Mouse (Mus musculus) G1E (cell line): ENCODE measurements around the gene Pofut2. TPM values are rescaled to one million over a fixed set of nuclear protein-coding genes. Genes with fewer than 3 reads are reported as not detected.

Experiments used
- ATAC-seq: 2 replicates; pipeline ENCODE4 v1.8.0; 2016; ENCODE audit warnings: mild to moderate bottlenecking; ENCODE audit not compliant: insufficient number of reproducible peaks, poor library complexity, low FRiP score, severe bottlenecking; ENCODE audit errors: extremely low read depth
- DNase-seq: peaks from one replicate; pipeline ENCODE4 v3.0.0; 2012; ENCODE audit warnings: low spot score
- H3K27me3 ChIP-seq: 2 replicates; pipeline ENCODE4 v1.6.1; 2012; ENCODE audit warnings: mild to moderate bottlenecking, low read length, inconsistent platforms; ENCODE audit not compliant: insufficient read depth
- H3K36me3 ChIP-seq: replicated peaks from 2 replicates; pipeline ENCODE3; 2012; ENCODE audit warnings: mild to moderate bottlenecking, inconsistent platforms
- H3K4me1 ChIP-seq: 2 replicates; pipeline ENCODE4 v1.6.1; 2012; ENCODE audit warnings: low read depth, low read length, inconsistent platforms, mixed read lengths; ENCODE audit not compliant: insufficient read depth
- H3K4me3 ChIP-seq: 2 replicates; pipeline ENCODE4 v1.5.1; 2012; ENCODE audit warnings: low read depth, mild to moderate bottlenecking, inconsistent platforms, low read length, moderate library complexity, mixed read lengths
- H3K9me3 ChIP-seq: replicated peaks from 2 replicates; pipeline ENCODE4 v1.6.1; 2012; ENCODE audit warnings: inconsistent platforms
- CTCF ChIP-seq: IDR thresholded peaks from 2 replicates; pipeline ENCODE4 v1.5.1; 2012; ENCODE audit warnings: low read depth, low read length, inconsistent platforms, mixed read lengths
- GATA1 ChIP-seq: IDR thresholded peaks from 2 replicates; pipeline ENCODE4 v1.6.1; 2012; ENCODE audit warnings: borderline replicate concordance, low read length, inconsistent platforms, mixed read lengths
- GATA2 ChIP-seq: IDR thresholded peaks from 2 replicates; pipeline ENCODE4 v1.6.1; 2012; ENCODE audit warnings: low read depth, low read length, inconsistent platforms, borderline replicate concordance
- POLR2AphosphoS5 ChIP-seq: IDR thresholded peaks from 2 replicates; pipeline ENCODE4 v1.6.1; 2012; ENCODE audit warnings: low read depth, low read length, inconsistent platforms; ENCODE audit not compliant: insufficient replicate concordance
- TAL1 ChIP-seq: conservative IDR thresholded peaks from 2 replicates; pipeline ENCODE4 v1.6.1; 2012; ENCODE audit warnings: low read depth, low read length, inconsistent platforms, mixed read lengths
- polyA plus RNA-seq: library from polyadenylated mRNA; stranded (reverse); fragments of >175 nt; gene quantifications from 2 replicates; pipeline ENCODE4 v1.2.3, GENCODE M21; 2012
- total RNA-seq, 2 experiments: library from RNA; stranded (forward) in 1 of 2; stranded (reverse) in 1 of 2; fragments of 200-1000 nt in 1 of 2; fragments of >200 nt in 1 of 2; fragmentation: Nextera tagmentation in 1 of 2; gene quantifications; 2 replicates each; pipeline ENCODE4 v1.2.3; 2014 to 2017

The Pofut2 gene
- total and polyA plus RNA-seq, 3 experiments = 17.6 to 55.7 (median 31.3) TPM

DNA sequence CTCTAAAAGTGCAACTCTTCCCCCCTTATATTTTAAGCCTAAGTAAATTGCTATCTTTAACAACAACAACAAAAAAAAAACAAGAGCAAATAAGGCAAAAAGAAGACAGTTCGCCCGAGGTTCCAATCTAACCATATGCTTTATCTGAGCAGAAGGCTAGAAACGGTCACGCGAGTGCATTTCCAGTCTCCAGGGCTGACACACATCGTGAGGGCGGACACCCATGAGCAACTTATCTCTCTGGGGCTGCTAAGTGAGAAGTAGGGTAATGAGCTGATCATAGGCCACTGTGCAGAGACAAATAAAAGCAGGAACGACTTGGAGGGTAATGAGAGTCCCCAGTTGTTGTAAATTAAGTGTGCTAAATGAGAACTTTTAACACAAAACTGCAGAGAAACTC lies 39.6 kb downstream of the Pofut2 start:
- no peak overlapping the region for H3K4me3 ChIP-seq
- H3K4me1 ChIP-seq = peaks cover 8% of the 10 kb centered on the region; the same call in 1 of the 2 replicates
- peaks cover 43% of the 10 kb centered on the region for H3K27me3 ChIP-seq
- H3K9me3 ChIP-seq = no peaks in the 10 kb centered on the region
- H3K36me3 ChIP-seq = no peaks in the 10 kb centered on the region
- DNase-seq = no peak
- TF ChIP-seq GATA1 (no peak), TAL1 (no peak), CTCF (no peak)
- ATAC-seq = no peak

DNA sequence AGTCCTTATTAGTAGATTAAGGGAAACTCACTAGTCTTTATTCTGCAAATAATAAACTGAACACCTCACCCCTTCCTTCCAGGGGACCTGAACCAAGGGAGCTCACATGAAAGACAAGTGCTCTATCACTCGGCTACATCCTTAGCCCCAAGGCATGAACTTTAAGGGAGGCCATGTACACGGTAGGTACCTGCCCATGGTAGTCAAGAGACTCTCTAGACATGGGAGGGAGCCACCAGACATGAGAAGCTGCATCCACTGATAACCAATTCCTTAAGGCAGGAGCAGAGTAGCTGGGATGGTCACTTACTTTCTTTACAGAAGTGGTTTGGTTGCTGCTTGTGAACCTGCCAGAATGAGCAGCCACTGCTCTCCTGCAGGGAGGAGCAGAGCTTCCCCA lies 40.2 kb downstream of the Pofut2 start:
- peaks cover 8% of the 10 kb centered on the region; the same call in 1 of the 2 replicates for H3K4me1 ChIP-seq
- no peak for DNase-seq
- TF ChIP-seq GATA2 (no peak), TAL1 (no peak), GATA1 (no peak), CTCF (no peak), POLR2AphosphoS5 (no peak)

DNA sequence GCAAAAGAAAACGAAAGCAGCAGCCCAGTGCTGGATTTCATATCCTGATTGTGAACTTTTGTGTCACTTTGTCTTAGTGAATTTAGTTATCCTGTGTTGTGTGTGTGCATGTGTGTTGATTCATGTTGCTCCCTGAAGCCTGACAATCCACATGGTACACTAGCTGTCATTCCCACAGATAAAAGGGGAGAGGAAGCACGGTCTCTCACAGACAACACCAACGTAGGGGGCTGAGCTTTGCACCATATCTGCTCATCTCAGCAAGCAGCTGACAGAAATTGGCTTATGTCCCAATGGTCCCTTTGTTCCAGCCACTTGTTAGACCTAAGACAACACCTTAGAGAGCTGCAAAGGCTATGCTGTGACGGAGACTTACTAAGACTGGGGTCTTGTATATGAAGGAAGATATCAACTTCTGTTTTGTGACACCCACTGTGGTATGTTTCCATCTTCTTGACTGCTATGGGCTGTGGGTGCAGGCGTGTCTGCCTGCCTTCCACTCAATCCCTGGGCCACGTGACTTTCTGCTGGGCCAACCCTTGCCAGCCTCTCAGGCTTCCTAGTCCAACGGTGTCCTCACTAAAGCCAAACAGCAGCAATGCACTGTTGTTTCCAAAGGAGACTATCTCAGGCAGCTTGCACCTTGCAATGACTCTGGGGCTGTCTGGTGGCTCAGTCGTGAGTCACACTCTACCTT lies 41.4 kb downstream of the Pofut2 start:
- no peak for DNase-seq
- no peak for TF ChIP-seq CTCF
- TF ChIP-seq POLR2AphosphoS5 = no peak
- TF ChIP-seq GATA1 = no peak
- TF ChIP-seq GATA2 = no peak
- TF ChIP-seq TAL1 = no peak
- H3K4me1 ChIP-seq = peaks cover 8% of the 10 kb centered on the region; the same call in 1 of the 2 replicates
- H3K27me3 ChIP-seq = peaks cover 39% of the 10 kb centered on the region
- H3K4me3 ChIP-seq = no peak overlapping the region
- no peak for ATAC-seq
- no peaks in the 10 kb centered on the region for H3K9me3 ChIP-seq
- H3K36me3 ChIP-seq = no peaks in the 10 kb centered on the region

More for the DNA sequence above, 40.2 kb downstream of the Pofut2 start:
- ATAC-seq = no peak
- H3K4me3 ChIP-seq = no peak overlapping the region
- peaks cover 45% of the 10 kb centered on the region for H3K27me3 ChIP-seq
- H3K9me3 ChIP-seq = no peaks in the 10 kb centered on the region
- no peaks in the 10 kb centered on the region for H3K36me3 ChIP-seq

DNA sequence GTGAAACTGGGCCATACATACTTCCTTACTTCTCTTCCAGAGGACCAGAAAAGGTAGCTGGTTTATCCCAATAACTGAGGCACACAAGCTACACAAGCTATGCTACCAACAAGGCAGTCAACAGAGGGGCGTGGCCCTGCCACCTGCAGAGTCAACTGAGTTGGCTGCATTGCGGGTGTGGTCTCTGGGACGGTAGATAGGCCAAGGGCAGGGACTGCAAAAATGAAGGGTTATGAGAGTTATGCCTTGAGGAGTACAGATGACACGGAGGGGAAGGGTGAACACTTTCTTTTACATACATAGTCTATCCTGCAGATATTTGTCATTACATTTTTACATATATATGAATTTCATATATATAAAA lies 41.9 kb downstream of the Pofut2 start:
- H3K9me3 ChIP-seq = no peaks in the 10 kb centered on the region
- no peaks in the 10 kb centered on the region for H3K36me3 ChIP-seq
- H3K4me3 ChIP-seq = no peak overlapping the region
- peaks cover 40% of the 10 kb centered on the region for H3K27me3 ChIP-seq
- ATAC-seq = no peak
- H3K4me1 ChIP-seq = peaks cover 8% of the 10 kb centered on the region; the same call in 1 of the 2 replicates
- no peak for DNase-seq
- TF ChIP-seq CTCF = no peak
- no peak for TF ChIP-seq GATA1
- TF ChIP-seq TAL1 = no peak
- no peak for TF ChIP-seq POLR2AphosphoS5
- TF ChIP-seq GATA2 = no peak

DNA sequence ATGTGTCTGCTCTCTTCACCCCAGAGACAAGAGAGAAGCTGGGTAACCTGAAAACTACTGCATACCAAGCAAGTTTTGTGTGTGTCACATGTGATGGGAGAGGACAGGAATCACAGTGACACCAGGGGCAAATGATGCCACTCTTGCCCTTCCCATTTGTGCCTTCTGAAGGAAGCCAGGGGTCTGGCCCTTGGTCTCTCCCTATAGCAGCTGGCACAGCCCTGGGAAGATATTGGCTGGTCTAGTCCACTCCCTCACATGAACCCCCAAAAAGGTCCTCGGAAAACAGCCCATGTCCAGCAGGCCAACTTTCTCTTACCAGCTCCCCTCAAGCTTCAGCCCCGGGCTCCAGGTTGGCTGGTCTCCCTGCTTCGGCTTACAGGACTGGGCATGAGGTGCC lies 45.3 kb downstream of the Pofut2 start:
- H3K9me3 ChIP-seq = no peaks in the 10 kb centered on the region
- H3K36me3 ChIP-seq = no peaks in the 10 kb centered on the region
- H3K4me3 ChIP-seq = no peak overlapping the region
- H3K27me3 ChIP-seq = peaks cover 34% of the 10 kb centered on the region
- no peak for DNase-seq
- peaks cover 8% of the 10 kb centered on the region; the same call in 1 of the 2 replicates for H3K4me1 ChIP-seq
- TF ChIP-seq CTCF (no peak), POLR2AphosphoS5 (no peak), TAL1 (no peak), GATA1 (no peak), GATA2 (no peak)
- no peak for ATAC-seq

DNA sequence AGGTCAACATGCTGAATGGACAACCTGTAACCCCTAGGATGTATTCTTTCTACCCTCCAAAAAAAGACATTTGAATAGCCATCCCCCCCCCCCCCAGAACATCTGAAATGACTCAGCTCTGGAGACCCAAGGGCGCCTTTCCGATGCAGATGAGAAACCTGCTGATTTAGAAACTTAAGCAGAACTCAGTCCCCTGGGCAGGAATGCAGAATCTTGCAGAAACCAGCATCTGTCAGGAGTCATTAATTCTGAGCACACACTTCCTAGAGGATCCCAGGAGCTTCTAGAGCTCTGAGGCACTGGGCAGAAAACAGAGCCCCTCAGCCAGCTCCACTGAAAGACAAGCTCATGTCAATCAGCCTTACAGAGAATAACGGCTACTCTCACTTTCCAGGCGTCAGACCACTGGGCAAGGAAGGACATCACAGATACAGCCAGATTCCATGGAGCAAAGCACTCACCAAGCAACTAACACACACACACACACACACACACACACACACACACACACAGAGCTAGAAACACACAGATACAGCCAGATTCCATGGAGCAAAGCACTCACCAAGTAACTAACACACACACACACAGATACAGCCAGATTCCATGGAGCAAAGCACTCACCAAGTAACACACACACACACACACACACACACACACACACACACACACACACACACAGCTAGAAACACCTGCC lies 46.0 kb downstream of the Pofut2 start:
- no peak for ATAC-seq
- no peaks in the 10 kb centered on the region for H3K36me3 ChIP-seq
- H3K4me3 ChIP-seq = no peak overlapping the region
- H3K4me1 ChIP-seq = peaks cover 8% of the 10 kb centered on the region; the same call in 1 of the 2 replicates
- TF ChIP-seq POLR2AphosphoS5 = no peak
- TF ChIP-seq GATA2 = no peak
- TF ChIP-seq TAL1 = no peak
- DNase-seq = no peak
- peaks cover 27% of the 10 kb centered on the region for H3K27me3 ChIP-seq
- no peaks in the 10 kb centered on the region for H3K9me3 ChIP-seq
